Mouse (Mus musculus): ENCODE measurements around the gene D5Ertd579e. TPM values are rescaled to one million over a fixed set of nuclear protein-coding genes. Genes with fewer than 3 reads are reported as not detected.

Gene D5Ertd579e
- polyA plus RNA-seq, 1 experiment, result 5.3 TPM

- no peak for TF ChIP-seq GATA1 (IDR thresholded peaks at IDR 0.05; ENCODE audit: low read length)
Observed at GRCm38 (mm10) chr5:36674658-36675433, 21.0 kb downstream of the D5Ertd579e start.

GRCm38 (mm10) chr5:36669021-36670008, 26.5 kb downstream of the D5Ertd579e start:
- TF ChIP-seq GATA1 (IDR thresholded peaks at IDR 0.05; ENCODE audit: low read length), result no peak

GRCm38 (mm10) chr5:36668572-36668971, 27.3 kb downstream of the D5Ertd579e start:
- no peak for TF ChIP-seq GATA1 (IDR thresholded peaks at IDR 0.05; ENCODE audit: low read length)

GRCm38 (mm10) chr5:36667165-36667564, 28.7 kb downstream of the D5Ertd579e start:
- no peak for TF ChIP-seq GATA1 (IDR thresholded peaks at IDR 0.05; ENCODE audit: low read length)

GRCm38 (mm10) chr5:36663329-36663728, 32.5 kb downstream of the D5Ertd579e start:
- no peak for TF ChIP-seq GATA1 (IDR thresholded peaks at IDR 0.05; ENCODE audit: low read length)

GRCm38 (mm10) chr5:36625612-36626011, 70.2 kb downstream of the D5Ertd579e start:
- no peak for TF ChIP-seq GATA1 (IDR thresholded peaks at IDR 0.05; ENCODE audit: low read length)

- no peak for TF ChIP-seq GATA1 (IDR thresholded peaks at IDR 0.05; ENCODE audit: low read length)
Observed at GRCm38 (mm10) chr5:36623670-36624069, 72.2 kb downstream of the D5Ertd579e start.

- TF ChIP-seq GATA1 (IDR thresholded peaks at IDR 0.05; ENCODE audit: low read length), result no peak
Observed at GRCm38 (mm10) chr5:36621058-36621449, 74.8 kb downstream of the D5Ertd579e start.

- TF ChIP-seq GATA1 (IDR thresholded peaks at IDR 0.05; ENCODE audit: low read length), result no peak
Observed at GRCm38 (mm10) chr5:36620409-36621057, 75.3 kb downstream of the D5Ertd579e start.

GRCm38 (mm10) chr5:36618890-36619289, 76.9 kb downstream of the D5Ertd579e start:
- TF ChIP-seq GATA1 (IDR thresholded peaks at IDR 0.05; ENCODE audit: low read length), result no peak

- no peak for TF ChIP-seq GATA1 (IDR thresholded peaks at IDR 0.05; ENCODE audit: low read length)
Observed at GRCm38 (mm10) chr5:36618356-36618755, 77.5 kb downstream of the D5Ertd579e start.

- no peak for TF ChIP-seq GATA1 (IDR thresholded peaks at IDR 0.05; ENCODE audit: low read length)
Observed at GRCm38 (mm10) chr5:36614124-36614523, 81.7 kb downstream of the D5Ertd579e start.

- no peak for TF ChIP-seq GATA1 (IDR thresholded peaks at IDR 0.05; ENCODE audit: low read length)
Observed at GRCm38 (mm10) chr5:36608939-36609499, 86.8 kb downstream of the D5Ertd579e start.

GRCm38 (mm10) chr5:36603031-36603430, 92.8 kb downstream of the D5Ertd579e start:
- TF ChIP-seq GATA1 (IDR thresholded peaks at IDR 0.05; ENCODE audit: low read length), result no peak

GRCm38 (mm10) chr5:36602028-36602427, 93.8 kb downstream of the D5Ertd579e start:
- no peak for TF ChIP-seq GATA1 (IDR thresholded peaks at IDR 0.05; ENCODE audit: low read length)
